Mouse (Mus musculus) E14TG2a.4 (cell line): ENCODE measurements around the gene Adamtsl1.

ENCODE experiments used
- CTCF ChIP-seq: conservative IDR thresholded peaks from 2 replicates; pipeline ENCODE4 v1.5.1; 2014; ENCODE audit warnings: low read length
- POU5F1 ChIP-seq: IDR thresholded peaks from 2 replicates; pipeline ENCODE4 v1.6.1; 2014; ENCODE audit warnings: low read length, borderline replicate concordance

- peak; percentile 21 for TF ChIP-seq CTCF
- no peak for TF ChIP-seq POU5F1
Measured at GRCm38 (mm10) chr4:86046881-86047280, 532.9 kb downstream of the Adamtsl1 start.
